In genomic region chr1:82913434-82913833, GRCm38 (mm10) we compare ENCODE assay signal across 19 mouse cellular contexts. TPM values are rescaled to one million over a fixed set of nuclear protein-coding genes. Genes with fewer than 3 reads are reported as not detected.
DNase-seq lines count a peak whose midpoint lies in the region; ATAC-seq lines count a peak whose summit lies in the region.
"Had no signal": no experiment of that assay in that cellular context is flagged by ENCODE, and none has a peak within 500 bp of the region (broad histone marks: within the 10 kb centered on the region; RNA-seq: fewer than 3 reads in every experiment).

No protein-coding gene starts in this region.

- peak; percentile 22; the same call in 1 of the 2 replicates for ATAC-seq in granulocyte monocyte progenitor cell, adult 5-6 weeks (replicated peaks; ENCODE audit: poor library complexity, severe bottlenecking)

- peak; percentile 33 for DNase-seq in 3134 (ENCODE audit: extremely low read depth, insufficient read length, low spot score)
- peak; percentile 32 for DNase-seq in 416B (ENCODE audit: low read depth)
- DNase-seq in CD4-positive helper T cell, adult 2 months (ENCODE audit: low read depth, low spot score) = peak; percentile 33
- DNase-seq in CD4-positive, CD25-positive, alpha-beta regulatory T cell, adult 2 months (ENCODE audit: low read depth, low spot score) = peak; percentile 19
- DNase-seq in T-cell, adult 2 months (ENCODE audit: low spot score) = peak; percentile 8
- peak; percentile 31 for DNase-seq in naive thymus-derived CD4-positive, alpha-beta T cell, adult 2 months (ENCODE audit: low read depth)

RNA-seq across cellular contexts. Expression of gene A030005L19Rik, which starts 0.3 kb away (rescaled TPM):
- total RNA-seq in granulocyte monocyte progenitor cell, adult 5-6 weeks (2014; fragmentation: Nextera tagmentation) = 1.5 TPM in 1 of 2 replicates, not detected in the other
- not detected in 2 replicates for total RNA-seq in granulocyte monocyte progenitor cell, adult 5-6 weeks (2017)
- total RNA-seq: adrenal gland, adult 18-20 months; adrenal gland, adult 2 months; adrenal gland, postnatal 10 days; adrenal gland, postnatal 14 days; CH12.LX had no signal

RNA-seq across cellular contexts. Expression of gene A030014E15Rik, which starts 11.3 kb away (rescaled TPM):
- total RNA-seq in granulocyte monocyte progenitor cell, adult 5-6 weeks (2014; fragmentation: Nextera tagmentation) = not detected in 2 replicates
- total RNA-seq in granulocyte monocyte progenitor cell, adult 5-6 weeks (2017) = not detected in 2 replicates
- total RNA-seq: adrenal gland, adult 18-20 months; adrenal gland, adult 2 months; adrenal gland, adult 8-10 months; adrenal gland, postnatal 10 days; adrenal gland, postnatal 14 days; adrenal gland, postnatal 25 days; adrenal gland, postnatal 36 days; adrenal gland, postnatal 4 days; CH12.LX; ES-E14; MEL had no signal

RNA-seq across cellular contexts. Expression of gene Gm6217, which starts 17.8 kb away (rescaled TPM):
- total RNA-seq in granulocyte monocyte progenitor cell, adult 5-6 weeks (2014; fragmentation: Nextera tagmentation) = not detected in 2 replicates
- total RNA-seq in granulocyte monocyte progenitor cell, adult 5-6 weeks (2017) = not detected in 2 replicates
- total RNA-seq: adrenal gland, adult 18-20 months; adrenal gland, adult 2 months; adrenal gland, adult 8-10 months; adrenal gland, postnatal 10 days; adrenal gland, postnatal 14 days; adrenal gland, postnatal 25 days; adrenal gland, postnatal 36 days; adrenal gland, postnatal 4 days; CH12.LX; ES-E14; MEL had no signal

RNA-seq across cellular contexts. Expression of gene A030003K21Rik, which starts 29.8 kb away (rescaled TPM):
- total RNA-seq in granulocyte monocyte progenitor cell, adult 5-6 weeks (2014; fragmentation: Nextera tagmentation) = not detected in 2 replicates
- not detected in 2 replicates for total RNA-seq in granulocyte monocyte progenitor cell, adult 5-6 weeks (2017)
- total RNA-seq: adrenal gland, adult 18-20 months; adrenal gland, adult 2 months; adrenal gland, adult 8-10 months; adrenal gland, postnatal 10 days; adrenal gland, postnatal 14 days; adrenal gland, postnatal 25 days; adrenal gland, postnatal 36 days; adrenal gland, postnatal 4 days; CH12.LX; ES-E14; G1E; MEL had no signal

RNA-seq across cellular contexts. Expression of gene Gm7544, which starts 42.4 kb away (rescaled TPM):
- total RNA-seq in granulocyte monocyte progenitor cell, adult 5-6 weeks (2014; fragmentation: Nextera tagmentation) = not detected in 2 replicates
- not detected in 2 replicates for total RNA-seq in granulocyte monocyte progenitor cell, adult 5-6 weeks (2017)
- total RNA-seq: adrenal gland, adult 18-20 months; adrenal gland, adult 2 months; adrenal gland, adult 8-10 months; adrenal gland, postnatal 10 days; adrenal gland, postnatal 14 days; adrenal gland, postnatal 25 days; adrenal gland, postnatal 36 days; adrenal gland, postnatal 4 days; CH12.LX; ES-E14; G1E; MEL had no signal

Comparison
In these comparisons a context has a peak if more than half of its experiments do, and no peak if none do; other contexts are left out.
1. Peak in every context shown above with its lines: DNase-seq and ATAC-seq.